Mouse (Mus musculus) urinary bladder, postnatal 25 days (tissue): ENCODE results near the gene Prim2.

Experiments used
- DNase-seq: peaks from one replicate; pipeline ENCODE4 v3.0.0; 2022; ENCODE audit warnings: low spot score

The Prim2 gene

DNA sequence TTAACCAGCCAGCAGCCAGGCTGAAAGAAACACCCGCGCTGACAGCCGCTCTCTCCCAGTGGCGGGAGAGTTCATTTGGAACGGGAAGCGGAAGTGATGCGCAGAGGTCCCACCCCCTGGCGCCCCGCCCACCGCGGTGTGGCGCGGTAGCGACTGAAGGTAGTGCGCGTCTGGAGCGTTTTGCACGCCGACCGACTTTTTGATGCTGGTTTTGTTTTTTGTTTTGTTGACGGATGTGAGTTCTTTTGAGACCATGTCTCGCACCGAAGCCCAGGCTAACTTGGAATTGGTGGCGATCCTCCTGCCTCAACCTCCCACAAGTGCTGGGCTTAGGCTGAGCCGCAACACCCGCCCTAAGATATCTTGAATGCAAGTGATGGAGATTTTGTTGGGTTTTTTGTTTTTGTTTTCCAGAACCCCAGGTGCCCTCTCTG lies at the start of gene Prim2:
Gene Prim2 (minus strand): TSS at position 88 of the 434 bp plus-strand sequence.
- DNase-seq: peak; percentile 89

DNA sequence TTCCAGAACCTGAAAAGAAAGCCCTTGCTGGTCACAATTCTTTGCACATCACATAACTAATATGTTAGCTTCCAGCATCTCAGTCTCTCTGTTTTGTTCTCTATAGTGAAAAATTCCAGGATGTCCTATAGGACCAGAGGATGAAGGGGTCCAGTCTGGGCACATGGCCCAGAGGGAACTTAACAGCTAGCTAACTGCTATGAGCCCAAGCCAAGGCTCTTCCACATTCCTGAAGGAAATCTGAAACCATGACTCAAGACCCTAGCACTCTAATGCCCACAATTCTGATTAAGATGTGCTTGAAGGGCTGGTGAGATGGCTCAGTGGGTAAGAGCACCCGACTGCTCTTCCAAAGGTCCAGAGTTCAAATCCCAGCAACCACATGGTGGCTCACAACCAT lies 48.0 kb upstream of the Prim2 start:
- no peak for DNase-seq

DNA sequence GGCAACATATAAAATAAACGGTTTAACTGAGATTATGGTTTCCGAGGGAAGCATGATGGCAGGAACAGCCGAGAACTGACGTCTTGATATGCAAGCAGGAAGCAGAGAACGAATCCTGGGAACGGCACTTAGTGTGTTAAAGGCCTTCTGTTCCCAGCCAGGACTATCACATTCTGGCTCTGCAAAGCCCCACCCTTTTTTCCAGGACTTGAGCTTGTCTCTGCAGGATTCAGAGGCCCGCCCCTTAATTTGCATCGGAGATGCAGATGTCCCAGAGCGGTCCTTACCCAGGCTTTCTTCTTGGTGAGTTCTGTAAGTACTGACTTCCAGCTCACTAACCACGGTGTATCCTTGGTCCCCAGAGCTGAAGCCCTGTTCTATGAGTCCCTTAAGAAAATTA lies 45.2 kb upstream of the Prim2 start:
- no peak for DNase-seq

DNA sequence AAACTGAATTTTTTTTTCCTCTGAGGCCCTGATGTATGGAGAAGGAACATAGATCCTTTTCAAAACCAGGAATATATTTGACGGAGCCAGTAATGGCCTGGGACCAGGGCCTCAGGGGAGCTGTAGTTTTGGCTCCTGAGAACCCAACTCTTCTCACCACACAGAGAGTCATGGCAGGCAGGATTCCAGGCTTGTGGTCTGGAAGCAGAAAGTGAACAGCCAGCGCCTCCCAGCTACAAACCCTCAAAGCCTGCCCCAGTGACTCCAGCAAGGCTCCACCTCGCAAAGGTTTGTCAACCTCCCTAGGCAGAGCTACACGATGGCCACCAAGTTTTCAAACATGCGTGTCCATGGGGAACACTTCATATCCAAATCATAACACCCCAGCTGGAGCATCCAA lies 42.4 kb upstream of the Prim2 start:
- no peak for DNase-seq

DNA sequence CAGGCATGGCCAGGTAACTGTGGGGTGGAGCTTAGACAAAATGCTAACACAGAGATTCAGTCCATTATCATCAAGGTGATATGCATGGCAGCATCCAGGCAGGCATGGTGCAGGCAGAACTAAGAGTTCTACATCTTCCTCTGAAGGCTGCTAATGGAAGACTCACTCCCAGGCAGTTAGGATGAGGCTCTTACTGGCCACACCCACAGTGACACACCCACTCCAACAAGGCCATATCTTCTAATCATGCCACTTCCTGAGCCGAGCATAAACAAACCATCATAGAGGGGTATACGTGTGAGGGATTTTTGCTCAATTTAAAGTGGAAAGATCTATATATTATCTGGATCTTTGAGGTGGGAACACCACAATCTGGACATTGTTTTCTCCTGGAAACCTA lies 40.0 kb upstream of the Prim2 start:
- no peak for DNase-seq

DNA sequence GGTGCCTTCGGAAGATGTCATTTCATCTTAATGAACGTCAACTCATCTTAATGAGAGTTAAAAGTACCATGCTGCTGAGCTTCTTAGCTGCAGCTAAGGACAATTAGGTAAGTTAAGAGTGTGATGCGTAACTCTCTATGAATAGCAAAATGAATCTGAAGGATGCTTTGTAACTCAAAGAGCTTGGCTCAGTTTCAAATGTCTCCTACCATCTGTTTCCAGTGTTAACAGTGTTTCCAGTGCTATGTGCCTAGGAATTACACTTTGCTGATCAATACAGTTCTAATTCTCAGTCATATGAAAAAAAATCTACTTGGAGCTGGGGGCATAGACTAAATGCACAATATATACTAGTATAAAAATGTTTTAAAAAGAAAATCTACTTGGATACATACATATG lies 31.6 kb upstream of the Prim2 start:
- DNase-seq: no peak

DNA sequence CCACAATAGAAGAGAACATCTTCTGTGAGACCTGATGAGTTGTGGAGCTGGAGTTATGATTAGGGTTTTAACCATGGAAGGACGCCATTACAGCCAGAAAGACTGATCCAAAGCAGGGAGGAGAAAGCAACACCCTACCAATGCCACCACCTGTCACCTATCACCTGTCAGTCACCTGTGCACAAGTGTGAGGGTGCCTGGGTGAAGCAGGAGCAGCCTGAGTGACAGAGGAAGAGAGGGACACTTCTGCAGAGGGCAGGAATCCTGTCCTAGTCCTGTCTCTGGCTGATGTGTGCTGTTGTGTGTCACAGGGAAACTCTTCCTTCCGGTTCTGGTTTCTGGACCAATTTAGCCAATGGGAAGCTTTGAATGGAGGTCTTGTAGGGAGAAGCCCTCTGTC lies 26.4 kb upstream of the Prim2 start:
- DNase-seq: no peak

DNA sequence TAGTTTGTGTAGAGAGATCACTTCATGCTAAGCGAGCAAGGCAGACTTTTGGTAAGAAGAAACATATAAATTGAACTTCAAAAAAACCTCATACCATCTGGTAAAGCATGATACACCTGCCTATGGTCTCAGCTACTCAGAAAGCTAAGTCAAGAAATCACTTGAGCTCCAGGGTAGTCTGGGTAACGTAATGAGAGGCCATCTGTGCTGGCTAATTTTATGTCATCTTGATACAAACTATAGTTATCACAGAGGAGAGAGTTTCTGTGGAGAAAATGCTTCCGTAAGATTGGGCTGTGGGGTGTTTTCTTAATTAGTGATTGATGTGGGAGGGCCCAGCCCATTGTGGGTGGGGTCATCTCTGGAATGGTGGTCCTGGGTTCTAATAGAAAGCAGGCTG lies 24.3 kb upstream of the Prim2 start:
- no peak for DNase-seq

DNA sequence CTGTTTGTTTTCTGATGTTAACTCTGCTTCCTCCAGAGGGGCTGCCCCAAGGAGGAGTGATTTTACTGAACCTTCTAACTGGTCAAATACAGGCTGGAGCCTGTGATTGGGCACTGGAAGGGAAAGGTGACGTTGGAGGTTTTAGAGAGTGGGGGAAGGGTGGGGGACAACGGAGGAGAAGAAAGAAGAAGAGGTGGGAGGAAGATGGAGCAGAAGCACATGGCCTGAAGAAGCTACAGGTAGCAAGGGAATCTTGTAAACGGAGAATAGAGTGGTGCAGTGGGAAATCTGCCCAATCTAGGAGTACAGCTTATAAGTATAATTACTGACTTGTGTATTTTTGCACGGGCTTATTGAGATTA lies 20.5 kb upstream of the Prim2 start:
- no peak for DNase-seq

DNA sequence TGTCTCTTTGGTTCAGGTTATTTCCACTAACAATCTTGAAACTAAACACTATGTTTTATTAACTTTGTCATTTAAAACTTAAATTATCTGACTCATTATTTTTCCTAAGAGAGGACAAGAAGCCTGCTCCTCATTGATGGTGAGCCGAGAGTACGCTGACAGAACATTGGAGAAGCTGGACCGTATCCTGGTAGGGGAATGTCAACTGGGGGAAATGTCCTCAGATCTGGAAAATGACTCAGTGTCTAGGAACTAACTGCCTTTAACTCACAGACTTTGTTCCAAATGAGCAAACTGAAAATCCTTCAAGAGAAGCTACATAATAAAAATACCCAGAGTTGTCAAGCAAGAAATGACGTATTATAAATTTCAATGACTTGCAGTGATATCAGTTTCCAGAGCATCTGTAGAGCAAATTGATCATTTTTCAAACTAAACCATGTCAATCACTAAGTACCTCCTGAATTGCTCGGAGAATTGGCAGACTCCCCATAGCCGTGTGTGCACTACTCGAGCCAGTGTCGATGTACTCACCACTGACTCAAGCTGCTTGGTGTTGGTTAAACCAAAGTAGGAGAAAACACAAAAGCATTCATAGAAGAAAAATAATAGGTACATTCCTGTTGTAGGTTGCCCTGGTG lies 20.0 kb upstream of the Prim2 start:
- no peak for DNase-seq

- no peak for DNase-seq
Measured at GRCm38 (mm10) chr1:33688810-33689209, 19.2 kb upstream of the Prim2 start.

- DNase-seq: no peak
Measured at GRCm38 (mm10) chr1:33684459-33684858, 14.9 kb upstream of the Prim2 start.

- DNase-seq: no peak
Measured at GRCm38 (mm10) chr1:33680890-33681289, 11.3 kb upstream of the Prim2 start.

DNA sequence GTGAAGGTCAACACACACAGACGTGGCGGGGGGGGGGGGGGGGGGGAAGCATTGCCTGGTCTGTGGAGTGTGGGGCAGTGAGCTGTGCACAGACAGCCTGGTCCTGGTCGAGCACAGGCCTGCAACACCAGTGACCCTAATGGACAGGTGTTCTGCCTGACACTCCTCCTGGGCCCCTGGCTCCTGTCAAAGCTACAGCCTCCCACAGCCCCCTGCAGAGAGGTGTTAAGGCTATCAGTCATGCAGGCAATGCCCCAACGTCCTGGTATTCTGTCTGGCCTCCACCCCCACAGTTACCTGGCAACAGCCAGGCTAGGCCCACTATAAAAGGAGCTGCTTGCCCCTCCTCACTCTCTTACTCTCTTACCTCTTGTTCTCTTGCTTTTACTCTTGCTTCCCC lies 10.8 kb upstream of the Prim2 start:
- no peak for DNase-seq

DNA sequence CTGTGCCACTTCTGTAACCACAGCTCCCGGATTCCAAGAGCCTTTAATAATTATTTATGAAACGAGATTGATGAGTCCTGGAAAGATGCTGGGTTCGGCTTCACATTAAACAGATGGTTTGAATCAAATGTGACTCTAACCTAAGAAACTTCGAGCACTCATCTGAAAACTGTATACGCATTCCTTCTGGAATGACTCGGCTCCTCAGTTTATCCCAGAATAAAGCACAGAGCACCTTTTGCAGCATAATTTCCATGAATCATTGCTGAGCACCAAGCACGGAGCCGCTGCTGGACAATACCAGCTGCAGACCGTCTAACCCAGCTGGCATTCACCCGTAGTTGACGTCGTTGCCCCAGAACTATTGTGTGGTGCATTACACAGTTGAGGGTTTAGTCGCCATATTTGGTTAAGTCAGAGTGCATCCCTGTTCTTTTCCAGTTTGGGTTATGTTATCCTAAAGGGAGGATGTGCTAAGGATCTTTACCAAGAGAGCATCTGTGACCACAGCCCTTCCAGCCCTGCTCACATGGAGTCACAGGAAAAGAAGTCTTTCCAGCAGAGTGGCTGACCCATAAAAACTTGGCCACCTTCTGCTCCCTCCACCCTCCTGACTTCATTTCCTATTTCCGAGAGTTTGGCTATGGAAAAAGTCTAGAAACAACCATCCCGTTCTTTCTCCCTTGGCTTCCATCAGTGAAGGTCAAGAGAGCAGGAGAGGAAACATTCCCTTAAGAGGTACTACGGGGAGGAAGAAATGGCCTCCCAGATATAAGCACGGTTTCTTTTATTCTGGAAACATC lies 3.8 kb upstream of the Prim2 start:
- no peak for DNase-seq

DNA sequence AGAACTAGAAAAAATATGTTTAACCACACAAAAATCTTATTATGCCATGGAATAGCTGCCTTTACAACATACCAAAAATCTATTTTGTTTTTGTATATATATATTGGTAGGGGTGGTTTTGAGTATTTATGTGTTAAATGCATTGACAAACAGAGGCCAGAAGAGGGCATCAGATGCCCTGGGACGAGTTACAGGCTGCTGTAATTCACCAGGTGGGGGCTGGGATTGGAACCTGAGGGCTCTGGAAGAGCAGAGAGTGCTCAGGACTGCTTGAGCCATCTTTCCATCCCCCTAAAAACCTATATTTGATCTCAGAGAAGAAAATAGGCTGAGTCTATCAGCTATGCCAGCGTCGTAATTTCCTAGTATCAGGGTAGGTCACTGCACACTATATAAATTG lies 2.9 kb upstream of the Prim2 start:
- no peak for DNase-seq

DNA sequence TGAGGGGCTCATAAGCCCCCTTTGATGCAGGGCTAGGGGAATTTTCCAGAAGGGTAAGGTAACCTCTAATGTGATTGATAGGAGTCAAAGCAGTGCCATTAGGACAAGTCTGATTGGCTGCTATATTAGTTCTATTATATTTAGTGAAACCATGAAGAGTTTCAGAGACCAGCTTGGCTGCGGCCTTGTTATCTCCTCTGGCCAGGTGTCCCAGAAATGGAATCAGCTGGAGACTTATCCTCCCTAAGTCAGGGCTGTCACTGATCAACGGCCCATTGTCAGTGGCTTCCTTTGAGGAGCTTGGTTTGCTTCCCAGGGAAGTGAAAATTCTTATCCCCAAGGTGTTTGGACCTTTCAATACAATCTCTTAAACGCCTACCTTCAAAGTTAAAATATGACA lies 2.5 kb upstream of the Prim2 start:
- DNase-seq: no peak

DNA sequence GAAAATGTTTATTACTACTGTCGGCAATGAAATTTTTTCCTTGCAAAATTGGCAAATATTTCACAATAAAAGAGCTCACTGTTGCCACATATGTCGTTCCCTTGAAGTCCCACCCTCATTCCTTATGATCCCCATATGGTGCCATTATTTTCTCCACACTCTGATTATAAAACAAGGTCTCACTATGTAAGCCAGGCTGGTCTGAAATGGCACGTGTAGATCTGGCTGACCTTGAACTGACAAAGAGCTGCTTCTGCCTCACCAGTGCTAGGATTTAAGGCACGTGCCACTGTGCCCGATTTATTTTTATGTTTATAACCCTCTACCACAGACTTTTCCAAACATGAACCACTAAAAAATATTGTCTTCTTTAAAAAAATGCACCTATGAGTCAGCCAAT lies 1.8 kb upstream of the Prim2 start:
- no peak for DNase-seq

- peak; percentile 35 for DNase-seq
Measured at GRCm38 (mm10) chr1:33670164-33670616, 595 bp upstream of the Prim2 start.

- no peak for DNase-seq
Measured at GRCm38 (mm10) chr1:33663605-33664117, 5.9 kb downstream of the Prim2 start.

DNA sequence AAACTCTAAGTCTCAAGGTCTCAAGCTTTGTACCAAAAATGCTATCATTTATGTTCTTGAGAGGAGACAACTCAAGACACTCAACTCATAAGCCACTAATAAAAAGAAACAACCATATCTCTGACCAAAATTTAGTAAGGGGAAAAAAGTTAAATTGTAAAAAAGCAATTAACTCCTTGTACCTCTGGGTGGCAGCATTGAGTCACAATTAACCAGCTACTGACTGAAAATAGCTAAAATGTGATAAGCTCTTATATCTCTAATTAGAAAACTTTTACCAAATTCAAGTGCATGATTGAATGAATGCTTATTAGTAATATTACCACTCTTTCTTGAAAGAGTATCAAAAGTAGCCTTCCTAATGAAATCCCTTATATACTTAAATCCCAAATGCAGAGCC lies 6.4 kb downstream of the Prim2 start:
- DNase-seq: no peak

- no peak for DNase-seq
Measured at GRCm38 (mm10) chr1:33658302-33658701, 11.3 kb downstream of the Prim2 start.

GRCm38 (mm10) chr1:33657574-33658149 lies 11.9 kb downstream of the Prim2 start:
- no peak for DNase-seq
